Mouse (Mus musculus): Measurements from ENCODE around the gene Myh2. TPM values are rescaled to one million over a fixed set of nuclear protein-coding genes. Genes with fewer than 3 reads are reported as not detected.
A peak's percentile ranks its signal among the peaks of the same experiment; 100 is the strongest.

Gene Myh2
- polyA plus RNA-seq, 1 experiment from 2014 or later, result 0.43 TPM

DNA sequence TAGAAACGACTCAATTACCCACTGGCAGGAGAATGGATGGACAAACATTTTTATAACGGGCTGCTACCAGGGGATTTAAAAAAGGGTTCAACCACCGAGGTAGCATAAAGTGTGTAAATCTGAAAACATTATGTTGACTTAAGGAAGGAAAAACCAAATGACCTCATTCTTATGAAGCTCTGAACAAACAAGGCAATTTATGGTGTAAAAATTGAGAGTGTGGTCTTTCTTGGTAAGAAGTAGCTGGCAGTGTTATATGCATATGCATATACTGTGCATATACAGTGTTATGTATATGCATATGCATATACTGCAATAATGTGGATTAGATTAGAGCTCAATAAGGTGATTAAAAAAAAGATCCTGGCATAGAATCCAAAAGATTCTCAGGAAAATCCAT, 19.7 kb upstream of the Myh2 start:
- 67% methylated on average over 3 of the region's 3 CpGs for WGBS
- Histone ChIP-seq H3K4me1 (replicated peaks; ENCODE audit: control insufficient read depth, insufficient read depth, low read length) (peaks cover 7% of the 10 kb centered on the region; the same call in 1 of the 2 replicates), H3K27ac (no peak overlapping the region), H3K36me3 (replicated peaks; ENCODE audit: control insufficient read depth, insufficient read depth) (no peaks in the 10 kb centered on the region), H3K27me3 (ENCODE audit: control insufficient read depth, insufficient read depth, low read length) (no peaks in the 10 kb centered on the region), H3K9me3 (ENCODE audit: control insufficient read depth, low read length) (no peaks in the 10 kb centered on the region), H3K4me2 (replicated peaks) (no peak overlapping the region), H3K9ac (no peak overlapping the region), H3K4me3 (replicated peaks; ENCODE audit: low read length) (no peak overlapping the region)
- DNase-seq (ENCODE audit: low spot score) (no peak), ATAC-seq (ENCODE audit: low FRiP score) (no peak)

DNA sequence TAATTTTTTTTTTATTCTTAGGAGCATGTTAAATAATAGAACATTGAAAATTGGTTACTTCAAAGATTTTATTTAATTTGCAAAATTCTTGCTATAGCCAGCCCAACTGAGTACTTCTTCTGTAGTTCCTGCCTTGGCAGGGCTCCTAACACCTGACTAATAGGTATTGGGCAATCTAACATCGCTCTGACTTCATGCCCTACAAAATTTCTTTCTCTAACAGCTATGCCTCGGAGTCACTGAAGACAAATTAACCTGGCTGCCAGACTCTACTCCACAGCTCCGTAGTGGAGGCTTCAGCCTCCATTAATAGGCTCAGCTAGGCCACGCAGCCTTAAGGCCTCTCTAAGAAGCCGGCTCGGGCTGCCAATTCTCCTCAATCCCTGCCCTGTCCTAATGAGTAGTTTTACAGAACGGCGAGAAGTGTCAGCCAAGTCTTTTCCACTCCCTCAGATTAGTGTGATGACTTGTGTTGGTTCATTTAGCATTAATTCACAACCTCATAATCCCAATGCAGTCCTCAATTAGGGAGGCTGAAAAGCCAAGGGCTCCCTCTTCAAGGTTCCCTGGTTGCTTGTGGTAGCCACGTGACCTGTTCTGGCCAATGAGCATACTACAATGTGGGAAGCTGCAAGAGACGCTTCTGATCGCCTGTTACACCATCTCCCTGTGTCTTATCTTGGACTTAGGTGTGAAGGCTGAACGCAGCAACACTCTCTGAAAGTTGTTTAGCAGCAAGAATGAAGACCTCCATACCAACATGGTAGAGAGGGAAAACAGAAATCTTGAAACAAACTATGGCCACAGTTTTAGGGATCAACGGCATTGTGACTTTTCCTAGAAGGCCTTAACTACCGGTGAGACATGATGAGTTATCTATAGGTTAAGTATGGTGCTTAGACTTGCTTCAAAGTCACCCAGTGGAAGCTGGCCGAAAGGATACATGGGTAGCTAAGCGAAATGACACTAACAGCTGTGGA, 18.9 kb upstream of the Myh2 start:
- Histone ChIP-seq H3K27ac (no peak overlapping the region), H3K9ac (no peak overlapping the region), H3K36me3 (replicated peaks; ENCODE audit: control insufficient read depth, insufficient read depth) (no peaks in the 10 kb centered on the region), H3K4me1 (replicated peaks; ENCODE audit: control insufficient read depth, insufficient read depth, low read length) (peaks cover 7% of the 10 kb centered on the region; the same call in 1 of the 2 replicates), H3K4me3 (replicated peaks; ENCODE audit: low read length) (no peak overlapping the region), H3K4me2 (replicated peaks) (no peak overlapping the region), H3K27me3 (ENCODE audit: control insufficient read depth, insufficient read depth, low read length) (no peaks in the 10 kb centered on the region), H3K9me3 (ENCODE audit: control insufficient read depth, low read length) (no peaks in the 10 kb centered on the region)
- DNase-seq (ENCODE audit: low spot score), result no peak
- 87% methylated on average over 16 of the region's 16 CpGs for WGBS
- ATAC-seq (ENCODE audit: low FRiP score), result no peak

DNA sequence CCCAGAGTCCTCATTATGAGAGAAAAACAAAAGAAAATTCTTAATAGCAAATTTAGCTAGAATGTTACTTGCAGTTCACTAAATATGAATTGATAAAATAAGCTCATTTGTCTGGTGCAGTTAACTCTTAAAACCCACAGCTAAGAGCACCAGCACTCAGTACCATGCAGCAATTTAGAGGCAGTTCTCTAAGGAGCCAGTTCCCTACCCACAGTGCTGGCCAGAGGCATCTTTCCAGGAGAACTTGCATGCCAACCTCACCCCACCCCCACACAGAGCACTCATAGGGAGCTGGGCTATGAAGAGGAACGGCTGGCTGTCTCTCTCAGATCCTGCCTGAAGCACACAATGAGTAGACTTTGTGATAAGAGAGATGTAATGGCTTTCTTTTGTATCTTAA, 17.7 kb upstream of the Myh2 start:
- ATAC-seq (ENCODE audit: low FRiP score) (no peak), DNase-seq (ENCODE audit: low spot score) (peak; percentile 27)
- no peak overlapping the region for H3K4me2 ChIP-seq (replicated peaks)
- no peaks in the 10 kb centered on the region for H3K36me3 ChIP-seq (replicated peaks; ENCODE audit: control insufficient read depth, insufficient read depth)
- H3K9ac ChIP-seq, result no peak overlapping the region
- H3K9me3 ChIP-seq (ENCODE audit: control insufficient read depth, low read length), result no peaks in the 10 kb centered on the region
- H3K4me1 ChIP-seq (replicated peaks; ENCODE audit: control insufficient read depth, insufficient read depth, low read length), result peaks cover 7% of the 10 kb centered on the region; the same call in 1 of the 2 replicates
- H3K4me3 ChIP-seq (replicated peaks; ENCODE audit: low read length), result no peak overlapping the region
- no peaks in the 10 kb centered on the region for H3K27me3 ChIP-seq (ENCODE audit: control insufficient read depth, insufficient read depth, low read length)
- 0% methylated on average over 1 of the region's 1 CpGs for WGBS
- no peak overlapping the region for H3K27ac ChIP-seq

DNA sequence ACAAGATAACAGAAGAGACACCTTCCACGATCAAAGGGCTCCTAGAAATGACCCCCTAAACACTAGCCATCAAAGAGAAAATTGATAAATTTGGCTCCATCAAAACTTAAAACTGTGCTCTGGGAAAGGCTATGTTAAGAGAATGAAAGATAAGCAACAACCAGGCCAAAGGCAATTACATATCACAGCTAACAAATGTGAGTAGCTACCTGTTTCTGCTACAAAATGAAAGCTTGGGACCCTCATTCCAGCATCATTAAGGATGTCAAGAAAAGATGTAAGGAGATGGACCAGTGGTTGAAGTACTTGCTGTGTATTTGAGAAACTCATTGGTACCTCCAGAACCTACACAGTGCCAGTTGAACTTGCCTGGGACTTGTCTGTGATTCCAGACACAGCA, 17.0 kb upstream of the Myh2 start:
- DNase-seq (ENCODE audit: low spot score) (no peak), ATAC-seq (ENCODE audit: low FRiP score) (no peak)
- H3K27ac ChIP-seq, result no peak overlapping the region
- H3K27me3 ChIP-seq (ENCODE audit: control insufficient read depth, insufficient read depth, low read length), result no peaks in the 10 kb centered on the region
- H3K9me3 ChIP-seq (ENCODE audit: control insufficient read depth, low read length), result no peaks in the 10 kb centered on the region
- H3K4me3 ChIP-seq (replicated peaks; ENCODE audit: low read length), result no peak overlapping the region
- H3K9ac ChIP-seq, result no peak overlapping the region
- H3K4me2 ChIP-seq (replicated peaks), result no peak overlapping the region
- H3K36me3 ChIP-seq (replicated peaks; ENCODE audit: control insufficient read depth, insufficient read depth), result no peaks in the 10 kb centered on the region
- H3K4me1 ChIP-seq (replicated peaks; ENCODE audit: control insufficient read depth, insufficient read depth, low read length), result peaks cover 7% of the 10 kb centered on the region; the same call in 1 of the 2 replicates
- WGBS, result 74% methylated on average over 1 of the region's 1 CpGs

DNA sequence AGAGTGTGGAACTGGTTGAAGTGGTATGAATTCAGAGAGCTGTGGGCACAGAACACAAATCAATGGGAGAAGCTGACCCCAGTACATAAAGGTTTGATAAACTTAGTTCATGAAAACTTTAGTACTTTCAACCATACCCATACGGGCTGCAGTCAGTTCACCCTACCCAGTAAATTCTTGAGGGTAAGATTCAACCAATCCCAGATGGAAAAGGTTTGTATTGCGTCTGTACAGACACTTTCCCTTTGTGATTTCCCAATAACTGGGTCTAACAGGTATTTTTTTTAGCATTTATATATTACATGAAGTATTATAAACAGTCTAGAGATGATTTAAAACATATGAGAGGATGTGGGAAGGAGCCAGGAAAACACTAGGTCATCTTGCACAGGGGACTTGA, 15.2 kb upstream of the Myh2 start:
- H3K4me2 ChIP-seq (replicated peaks), result no peak overlapping the region
- no peak overlapping the region for H3K9ac ChIP-seq
- no peaks in the 10 kb centered on the region for H3K27me3 ChIP-seq (ENCODE audit: control insufficient read depth, insufficient read depth, low read length)
- H3K4me1 ChIP-seq (replicated peaks; ENCODE audit: control insufficient read depth, insufficient read depth, low read length), result peaks cover 7% of the 10 kb centered on the region; the same call in 1 of the 2 replicates
- DNase-seq (ENCODE audit: low spot score) (no peak), ATAC-seq (ENCODE audit: low FRiP score) (no peak)
- no peak overlapping the region for H3K4me3 ChIP-seq (replicated peaks; ENCODE audit: low read length)
- H3K36me3 ChIP-seq (replicated peaks; ENCODE audit: control insufficient read depth, insufficient read depth), result no peaks in the 10 kb centered on the region
- H3K27ac ChIP-seq, result no peak overlapping the region
- H3K9me3 ChIP-seq (ENCODE audit: control insufficient read depth, low read length), result no peaks in the 10 kb centered on the region
- 95% methylated on average over 2 of the region's 2 CpGs for WGBS

DNA sequence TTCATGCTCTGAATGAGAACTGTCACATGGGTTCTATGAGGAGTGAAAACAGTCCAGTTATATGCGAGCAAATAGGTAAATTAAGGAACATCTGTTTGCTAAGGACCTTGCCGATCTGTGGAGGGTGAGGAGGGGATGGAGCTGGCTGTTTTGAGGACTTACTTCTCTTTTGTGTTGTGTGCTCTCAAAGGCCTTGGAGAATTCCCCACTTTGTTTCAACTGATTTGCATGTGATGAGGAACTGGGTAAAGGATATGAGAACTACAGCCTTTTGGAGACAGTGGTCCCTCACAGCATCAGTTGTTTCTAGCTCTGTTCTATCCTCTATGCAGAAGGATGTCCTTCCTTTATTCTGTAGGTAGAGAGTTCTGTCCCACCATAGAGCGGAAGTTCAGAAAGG, 10.7 kb upstream of the Myh2 start:
- H3K9me3 ChIP-seq (ENCODE audit: control insufficient read depth, low read length), result no peaks in the 10 kb centered on the region
- DNase-seq (ENCODE audit: low spot score) (no peak), ATAC-seq (ENCODE audit: low FRiP score) (no peak)
- WGBS, result 87% methylated on average over 3 of the region's 3 CpGs
- H3K27ac ChIP-seq, result no peak overlapping the region
- H3K27me3 ChIP-seq (ENCODE audit: control insufficient read depth, insufficient read depth, low read length), result no peaks in the 10 kb centered on the region
- H3K4me2 ChIP-seq (replicated peaks), result no peak overlapping the region
- H3K4me1 ChIP-seq (replicated peaks; ENCODE audit: control insufficient read depth, insufficient read depth, low read length), result no peaks in the 10 kb centered on the region
- no peaks in the 10 kb centered on the region for H3K36me3 ChIP-seq (replicated peaks; ENCODE audit: control insufficient read depth, insufficient read depth)
- H3K4me3 ChIP-seq (replicated peaks; ENCODE audit: low read length), result no peak overlapping the region
- H3K9ac ChIP-seq, result no peak overlapping the region

DNA sequence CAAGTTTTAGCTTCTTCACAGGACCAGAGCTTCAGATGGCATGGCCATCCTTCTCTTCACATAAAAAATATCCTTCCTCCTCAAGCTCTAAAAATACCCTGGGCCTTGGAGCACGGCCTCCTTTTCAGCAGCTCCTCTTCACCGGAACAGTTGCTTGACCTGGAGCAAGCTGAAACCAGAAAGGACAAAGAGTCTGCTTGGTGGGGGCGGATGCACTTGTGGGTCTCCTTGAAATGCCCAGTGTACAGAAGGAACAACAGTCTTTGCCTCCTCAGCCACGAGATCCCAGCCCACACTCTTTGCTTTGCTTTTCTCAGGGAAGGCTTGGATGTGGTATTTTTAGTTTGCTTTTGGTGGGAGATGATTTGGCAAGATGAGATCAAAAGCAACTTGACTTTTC, 7.1 kb upstream of the Myh2 start:
- H3K27me3 ChIP-seq (ENCODE audit: control insufficient read depth, insufficient read depth, low read length), result no peaks in the 10 kb centered on the region
- ATAC-seq (ENCODE audit: low FRiP score), result no peak
- WGBS, result 65% methylated on average over 4 of the region's 4 CpGs
- H3K4me1 ChIP-seq (replicated peaks; ENCODE audit: control insufficient read depth, insufficient read depth, low read length), result no peaks in the 10 kb centered on the region
- no peak overlapping the region for H3K27ac ChIP-seq
- H3K4me3 ChIP-seq (replicated peaks; ENCODE audit: low read length), result no peak overlapping the region
- H3K4me2 ChIP-seq (replicated peaks), result no peak overlapping the region
- no peaks in the 10 kb centered on the region for H3K9me3 ChIP-seq (ENCODE audit: control insufficient read depth, low read length)
- DNase-seq (ENCODE audit: low spot score), result no peak
- no peaks in the 10 kb centered on the region for H3K36me3 ChIP-seq (replicated peaks; ENCODE audit: control insufficient read depth, insufficient read depth)
- no peak overlapping the region for H3K9ac ChIP-seq

DNA sequence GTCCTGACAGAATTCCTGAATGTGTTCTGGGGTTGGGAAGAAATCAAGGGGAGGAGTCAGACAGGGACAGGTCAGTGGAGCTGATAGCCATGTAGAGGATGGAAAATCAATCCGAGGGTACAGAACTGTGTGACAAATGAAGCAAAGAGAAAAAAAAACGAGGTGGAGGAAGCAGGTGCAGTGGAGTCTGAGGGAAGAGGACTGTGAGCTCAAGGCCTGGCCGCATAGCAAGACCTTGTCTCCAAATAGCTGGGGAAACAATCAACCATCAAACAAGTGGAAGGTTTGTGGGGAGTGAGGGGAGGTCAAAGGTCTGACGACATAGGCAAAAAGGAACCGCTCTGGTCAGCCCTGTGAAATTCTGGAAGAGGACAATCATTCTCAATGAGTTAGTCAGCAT, 6.0 kb upstream of the Myh2 start:
- H3K9me3 ChIP-seq (ENCODE audit: control insufficient read depth, low read length), result no peaks in the 10 kb centered on the region
- 50% methylated on average over 5 of the region's 5 CpGs for WGBS

DNA sequence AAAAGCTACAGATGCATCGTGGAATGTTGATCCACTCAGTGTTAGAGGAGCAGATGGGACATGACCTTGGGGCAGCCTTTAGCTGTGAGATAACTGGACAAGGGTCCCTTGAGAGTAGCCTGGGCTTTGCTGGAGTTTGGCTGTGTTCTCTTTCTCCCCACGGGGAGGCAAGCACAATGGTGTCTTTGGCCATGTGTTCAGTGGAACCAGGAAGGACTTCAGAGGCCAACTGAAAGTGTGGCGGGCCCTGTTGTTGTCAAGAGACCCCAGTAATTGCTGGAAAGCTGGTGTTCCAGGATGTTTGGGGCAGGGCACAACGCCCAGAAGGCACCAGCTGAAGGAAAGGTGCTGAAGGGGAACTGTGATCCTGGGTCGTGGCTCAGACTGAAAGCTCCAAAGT, 1.5 kb upstream of the Myh2 start:
- no peak overlapping the region for H3K27ac ChIP-seq
- no peak for ATAC-seq (ENCODE audit: low FRiP score)
- no peak for DNase-seq (ENCODE audit: low spot score)
- no peaks in the 10 kb centered on the region for H3K9me3 ChIP-seq (ENCODE audit: control insufficient read depth, low read length)
- H3K4me3 ChIP-seq (replicated peaks; ENCODE audit: low read length), result no peak overlapping the region
- 40% methylated on average over 5 of the region's 5 CpGs for WGBS
- H3K27me3 ChIP-seq (ENCODE audit: control insufficient read depth, insufficient read depth, low read length), result no peaks in the 10 kb centered on the region
- no peak overlapping the region for H3K9ac ChIP-seq
- H3K36me3 ChIP-seq (replicated peaks; ENCODE audit: control insufficient read depth, insufficient read depth), result no peaks in the 10 kb centered on the region
- no peaks in the 10 kb centered on the region for H3K4me1 ChIP-seq (replicated peaks; ENCODE audit: control insufficient read depth, insufficient read depth, low read length)
- no peak overlapping the region for H3K4me2 ChIP-seq (replicated peaks)

More for the DNA sequence above, 6.0 kb upstream of the Myh2 start:
- Histone ChIP-seq H3K4me3 (replicated peaks; ENCODE audit: low read length) (no peak overlapping the region), H3K4me2 (replicated peaks) (no peak overlapping the region), H3K9ac (no peak overlapping the region), H3K27me3 (ENCODE audit: control insufficient read depth, insufficient read depth, low read length) (no peaks in the 10 kb centered on the region), H3K4me1 (replicated peaks; ENCODE audit: control insufficient read depth, insufficient read depth, low read length) (no peaks in the 10 kb centered on the region), H3K27ac (no peak overlapping the region), H3K36me3 (replicated peaks; ENCODE audit: control insufficient read depth, insufficient read depth) (no peaks in the 10 kb centered on the region)
- no peak for ATAC-seq (ENCODE audit: low FRiP score)
- no peak for DNase-seq (ENCODE audit: low spot score)
